Mouse (Mus musculus): Measurements from ENCODE around the gene Bptf. TPM values are rescaled to one million over a fixed set of nuclear protein-coding genes. Genes with fewer than 3 reads are reported as not detected.
"Not testable (repeated sequence)": the region's sequence is repeated elsewhere in the genome, so short reads cannot be mapped to it uniquely, and the experiment has no call there.

Bptf gene
- total RNA-seq, 1 experiment: 86.4 TPM

DNA sequence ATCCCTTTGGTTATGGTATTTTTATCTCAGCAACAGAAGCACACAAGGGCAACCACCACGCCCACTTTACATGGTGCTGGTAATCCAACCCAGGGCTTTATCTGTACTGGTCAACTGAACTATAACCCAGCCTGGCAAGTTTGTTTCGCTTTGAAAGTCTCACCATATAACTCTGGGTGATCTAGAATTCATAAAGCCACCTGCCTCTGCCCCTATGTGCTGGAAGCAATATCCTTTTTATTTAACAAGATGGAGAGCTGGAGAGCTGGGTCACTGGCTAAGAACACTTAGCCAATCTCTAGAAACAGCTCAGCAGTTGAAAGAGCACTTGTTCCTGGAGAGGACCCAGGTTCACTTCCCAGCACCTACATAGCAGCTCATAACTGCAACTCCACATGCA is 144.5 kb downstream of the Bptf start:
- DNase-seq (ENCODE audit: low read depth, low spot score): no peak
- H3K9me3 ChIP-seq (ENCODE audit: control insufficient read depth, insufficient read depth, low read depth, low read length): no peaks in the 10 kb centered on the region
- in situ Hi-C loops (cut with MboI; ENCODE audit: low sequenced_read_pairs in 2 of 2, unreplicated experiment in 2 of 2): no loop called here
- peaks cover 0 to 2% of the 10 kb centered on the region in 2 experiments; a peak in 2 of 4 replicates for H3K4me1 ChIP-seq (ENCODE audit: control insufficient read depth in 2 of 2, insufficient read depth in 2 of 2, low read length in 2 of 2, poor library complexity in 1 of 2)
- no peak overlapping the region for H3K27ac ChIP-seq (ENCODE audit: insufficient read depth, low read depth, low read length, poor library complexity, severe bottlenecking)
- TF ChIP-seq ZNF384 (IDR thresholded peaks at IDR 0.05; ENCODE audit: low read depth, low read length) (no peak), ZC3H11A (IDR thresholded peaks at IDR 0.05; ENCODE audit: borderline replicate concordance, low read depth, low read length) (no peak), CHD2 (IDR thresholded peaks at IDR 0.05; ENCODE audit: low read depth, low read length) (no peak; the same call in 1 of the 2 replicates)
- H3K4me3 ChIP-seq (ENCODE audit: insufficient read depth in 1 of 2, low read depth in 1 of 2, low read length in 2 of 2, poor library complexity in 1 of 2, severe bottlenecking in 1 of 2): no peak overlapping the region
- peaks cover 40% of the 10 kb centered on the region for H3K36me3 ChIP-seq (ENCODE audit: control insufficient read depth, insufficient read depth, low read length, poor library complexity, severe bottlenecking)
- no peak overlapping the region for H3K9ac ChIP-seq (ENCODE audit: insufficient read depth, low read depth, low read length, poor library complexity, severe bottlenecking)

DNA sequence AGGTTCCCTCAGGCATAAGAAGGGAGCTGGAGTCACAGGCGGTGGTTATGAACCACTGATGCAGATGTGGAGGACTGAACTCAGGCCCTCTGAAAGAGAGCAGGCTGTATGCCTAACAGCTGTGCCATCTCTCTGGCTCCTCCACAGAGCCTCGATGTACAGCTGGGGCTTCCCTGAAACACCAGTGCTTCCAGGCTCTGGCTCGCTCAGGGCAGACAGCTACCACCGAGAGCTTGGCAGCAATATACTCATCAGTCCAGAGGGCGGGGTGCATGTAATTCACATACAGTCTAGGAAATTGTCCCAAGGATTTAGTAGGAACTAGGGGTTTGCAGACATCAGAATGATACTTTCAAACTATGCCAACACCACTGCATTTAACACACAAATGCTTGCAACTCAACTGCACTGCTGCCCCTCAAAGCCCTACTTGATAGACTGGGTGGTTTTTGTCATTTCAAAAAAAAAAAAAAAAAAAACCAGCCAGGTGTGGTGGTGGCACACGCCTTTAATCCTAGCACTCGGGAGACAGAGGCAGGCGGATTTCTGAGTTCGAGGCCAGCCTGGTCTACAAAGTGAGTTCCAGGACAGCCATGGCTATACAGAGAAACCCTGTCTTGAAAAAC is 145.8 kb downstream of the Bptf start:
- H3K27ac ChIP-seq (ENCODE audit: insufficient read depth, low read depth, low read length, poor library complexity, severe bottlenecking); H3K4me1 ChIP-seq (ENCODE audit: control insufficient read depth in 2 of 2, insufficient read depth in 2 of 2, low read length in 2 of 2, poor library complexity in 1 of 2); H3K9ac ChIP-seq (ENCODE audit: insufficient read depth, low read depth, low read length, poor library complexity, severe bottlenecking); H3K4me3 ChIP-seq (ENCODE audit: insufficient read depth in 1 of 2, low read depth in 1 of 2, low read length in 2 of 2, poor library complexity in 1 of 2, severe bottlenecking in 1 of 2); H3K9me3 ChIP-seq (ENCODE audit: control insufficient read depth, insufficient read depth, low read depth, low read length); DNase-seq (ENCODE audit: low read depth, low spot score); in situ Hi-C loops (cut with MboI; ENCODE audit: low sequenced_read_pairs in 2 of 2, unreplicated experiment in 2 of 2): not testable (repeated sequence)
- peaks cover 32% of the 10 kb centered on the region for H3K36me3 ChIP-seq (ENCODE audit: control insufficient read depth, insufficient read depth, low read length, poor library complexity, severe bottlenecking)
- TF ChIP-seq ZNF384 (IDR thresholded peaks at IDR 0.05; ENCODE audit: low read depth, low read length): peak; percentile 89

Other genes starting within 250 kb of the Bptf start
- 19.9 and 25.3 TPM in 2 replicates for gene Smurf2, start 211.4 kb downstream of the Bptf start, total RNA-seq (2012; rRNA removed)
- gene Kpna2, start 132.6 kb downstream of the Bptf start, total RNA-seq (2012; rRNA removed): 212 and 245 TPM in 2 replicates
- 3.6 and 5.7 TPM in 2 replicates for gene 1810010H24Rik, start 106.4 kb downstream of the Bptf start, total RNA-seq (2012; rRNA removed)
- gene Nol11, start 57.3 kb upstream of the Bptf start, total RNA-seq (2012; rRNA removed): 77.0 and 90.4 TPM in 2 replicates

Data from ES-E14 (cell line).